Mouse (Mus musculus) ES-Bruce4 (cell line): ENCODE data around the gene Tmem242.

ENCODE experiments used
- CTCF ChIP-seq: IDR thresholded peaks from one replicate; pipeline ENCODE4 v1.8.1; 2011; ENCODE audit warnings: low read depth, low read length
- EP300 ChIP-seq: IDR thresholded peaks from 2 replicates; pipeline ENCODE4 v1.6.1; 2011; ENCODE audit warnings: low read depth, low read length; ENCODE audit not compliant: insufficient read depth
- POLR2A ChIP-seq: IDR thresholded peaks from one replicate; pipeline ENCODE4 v1.8.1; 2011; ENCODE audit warnings: low read length; ENCODE audit not compliant: insufficient read depth

GRCm38 (mm10) chr17:5488156-5488555 is 48.1 kb upstream of the Tmem242 start:
- TF ChIP-seq CTCF (no peak), EP300 (no peak), POLR2A (no peak)
